Mouse (Mus musculus) lung, adult 2 months (tissue): ENCODE data around the gene Cd2bp2. TPM values are rescaled to one million over a fixed set of nuclear protein-coding genes. Genes with fewer than 3 reads are reported as not detected.

Source experiments
- DNase-seq: peaks from one replicate; pipeline ENCODE4 v3.0.0; 2022
- H3K4me1 ChIP-seq: fragments of 200-500 bp; 2 replicates; pipeline ENCODE4 v1.6.1; 2011; ENCODE audit warnings: low read length; ENCODE audit not compliant: control insufficient read depth, insufficient read depth
- H3K4me3 ChIP-seq: fragments of 200-500 bp; replicated peaks from 2 replicates; pipeline ENCODE3; 2011; ENCODE audit warnings: low read depth, mild to moderate bottlenecking, control low read depth, low read length; ENCODE audit errors: extremely low read depth
- CTCF ChIP-seq: fragments of 200-500 bp; IDR thresholded peaks from 2 replicates; pipeline ENCODE4 v1.5.1; 2011; ENCODE audit warnings: mild to moderate bottlenecking, low read length, control low read depth; ENCODE audit not compliant: insufficient read depth
- POLR2A ChIP-seq: fragments of 200-500 bp; IDR thresholded peaks from 2 replicates; pipeline ENCODE4 v1.6.1; 2011; ENCODE audit warnings: low read depth, mild to moderate bottlenecking, control low read depth, low read length, borderline replicate concordance; ENCODE audit errors: extremely low read depth
- WGBS: fragments of 180-500 bp; shearing (Covaris S2); methylation state at CpG from one replicate; pipeline ENCODE4 v1.1.7; 2018; 5-methylcytosine and 5-hydroxymethylcytosine counted together
- polyA plus RNA-seq: library from polyadenylated mRNA; depleted of rRNA; stranded (reverse); fragments of >200 nt; gene quantifications from 2 replicates; pipeline ENCODE4 v1.2.3, GENCODE M21; 2012; rRNA removed

Cd2bp2 gene
- polyA plus RNA-seq: 20.7 and 31.0 TPM in 2 replicates

- TF ChIP-seq POLR2A (peak; percentile 52; the same call in 1 of the 2 replicates), CTCF (no peak)
- WGBS: under 1% methylated on average over 51 of the region's 51 CpGs
- peaks cover 9% of the 10 kb centered on the region for H3K4me1 ChIP-seq
- DNase-seq: peak; percentile 92
- H3K4me3 ChIP-seq: peak within 1 kb of the TSS; percentile 82
Measured at GRCm38 (mm10) chr7:127195544-127196295, at the start of gene Cd2bp2. Gene Cd2bp2, minus strand, starts transcription at chr7:127196050.

GRCm38 (mm10) chr7:127244658-127245510 is 49.0 kb upstream of the Cd2bp2 start:
- DNase-seq: no peak
- H3K4me1 ChIP-seq: peaks cover 10% of the 10 kb centered on the region
- peak overlapping the region; percentile 94 for H3K4me3 ChIP-seq
- 10% methylated on average over 33 of the region's 33 CpGs for WGBS
- no peak for TF ChIP-seq CTCF
- TF ChIP-seq POLR2A: 0 out of 2 replicates have a peak, but pooled peaks have one; percentile 23

GRCm38 (mm10) chr7:127243870-127244657 is 48.2 kb upstream of the Cd2bp2 start, which contains the start of gene Zfp771:
Gene Zfp771, plus strand, starts transcription at chr7:127244274.
- WGBS: 1% methylated on average over 56 of the region's 56 CpGs
- Histone ChIP-seq H3K4me1 (peaks cover 10% of the 10 kb centered on the region), H3K4me3 (peak within 1 kb of the TSS; percentile 94)
- peak; percentile 62 for TF ChIP-seq POLR2A
- TF ChIP-seq CTCF: no peak
- DNase-seq: peak; percentile 89

GRCm38 (mm10) chr7:127243361-127243867 is 47.6 kb upstream of the Cd2bp2 start:
- WGBS: 42% methylated on average over 2 of the region's 2 CpGs
- Histone ChIP-seq H3K4me3 (no peak overlapping the region), H3K4me1 (peaks cover 10% of the 10 kb centered on the region)
- DNase-seq: no peak
- TF ChIP-seq POLR2A (no peak), CTCF (no peak)

- no peak for DNase-seq
- WGBS: 97% methylated on average over 2 of the region's 2 CpGs
- peaks cover 5% of the 10 kb centered on the region; the same call in 1 of the 2 replicates for H3K4me1 ChIP-seq
- H3K4me3 ChIP-seq: no peak overlapping the region
- TF ChIP-seq POLR2A: no peak
- no peak for TF ChIP-seq CTCF
Measured at GRCm38 (mm10) chr7:127234777-127235176, 38.9 kb upstream of the Cd2bp2 start.

GRCm38 (mm10) chr7:127233765-127234164 is 37.9 kb upstream of the Cd2bp2 start:
- TF ChIP-seq CTCF (no peak), POLR2A (no peak)
- WGBS: 3% methylated on average over 9 of the region's 9 CpGs
- peak overlapping the region; percentile 16 for H3K4me3 ChIP-seq

GRCm38 (mm10) chr7:127233368-127233749 is 37.5 kb upstream of the Cd2bp2 start:
- peak overlapping the region; percentile 77 for H3K4me3 ChIP-seq
- WGBS: 0% methylated on average over 27 of the region's 27 CpGs
- H3K4me1 ChIP-seq: peaks cover 5% of the 10 kb centered on the region; the same call in 1 of the 2 replicates
- TF ChIP-seq CTCF (no peak), POLR2A (no peak)
- DNase-seq: no peak

More at GRCm38 (mm10) chr7:127233765-127234164, 37.9 kb upstream of the Cd2bp2 start:
- peaks cover 5% of the 10 kb centered on the region; the same call in 1 of the 2 replicates for H3K4me1 ChIP-seq
- DNase-seq: no peak

GRCm38 (mm10) chr7:127232622-127233367 is 36.9 kb upstream of the Cd2bp2 start, which contains the start of the genes Zfp553 and Sept1:
Gene Zfp553, plus strand, starts transcription at chr7:127233061.
Gene Sept1, minus strand, starts transcription at chr7:127233130.
- peaks cover 5% of the 10 kb centered on the region; the same call in 1 of the 2 replicates for H3K4me1 ChIP-seq
- H3K4me3 ChIP-seq: peak within 1 kb of the TSS; percentile 77
- peak; percentile 88 for DNase-seq
- WGBS: under 1% methylated on average over 64 of the region's 64 CpGs
- TF ChIP-seq POLR2A (peak; percentile 45; the same call in 1 of the 2 replicates), CTCF (no peak)
